Mouse (Mus musculus) layer of hippocampus, adult 18-20 months (tissue): Measurements from ENCODE around the gene Cgnl1. TPM values are rescaled to one million over a fixed set of nuclear protein-coding genes. Genes with fewer than 3 reads are reported as not detected.

Experiments
- DNase-seq, 2 experiments: peaks; one replicate each; pipeline ENCODE4 v3.0.0; 2022; ENCODE audit warnings: low spot score in 2 of 2
- total RNA-seq, 2 experiments: library from RNA; stranded (reverse); gene quantifications; 2 replicates each; pipeline ENCODE4 v1.2.3; 2021

Cgnl1 gene
- total RNA-seq, 2 experiments from 2014 or later: 5.4 to 8.4 TPM

GRCm38 (mm10) chr9:71768119-71768518 lies 3.3 kb downstream of the Cgnl1 start:
- no peak for DNase-seq

GRCm38 (mm10) chr9:71766902-71767301 lies 4.5 kb downstream of the Cgnl1 start:
- DNase-seq: no peak

GRCm38 (mm10) chr9:71766306-71766705 lies 5.1 kb downstream of the Cgnl1 start:
- no peak for DNase-seq

- no peak for DNase-seq
These were observed 6.9 kb downstream of the Cgnl1 start for GRCm38 (mm10) chr9:71764551-71764950.

GRCm38 (mm10) chr9:71763273-71763672 lies 8.1 kb downstream of the Cgnl1 start:
- DNase-seq: no peak

- no peak for DNase-seq
These were observed 9.7 kb downstream of the Cgnl1 start for GRCm38 (mm10) chr9:71761663-71762062.

- DNase-seq: no peak
These were observed 10.8 kb downstream of the Cgnl1 start for GRCm38 (mm10) chr9:71760518-71761141.

GRCm38 (mm10) chr9:71759893-71760292 lies 11.5 kb downstream of the Cgnl1 start:
- DNase-seq: no peak

GRCm38 (mm10) chr9:71757386-71757785 lies 14.0 kb downstream of the Cgnl1 start:
- DNase-seq: no peak

- no peak for DNase-seq
These were observed 14.5 kb downstream of the Cgnl1 start for GRCm38 (mm10) chr9:71756916-71757315.

GRCm38 (mm10) chr9:71753981-71754380 lies 17.4 kb downstream of the Cgnl1 start:
- no peak for DNase-seq

GRCm38 (mm10) chr9:71753529-71753928 lies 17.9 kb downstream of the Cgnl1 start:
- no peak for DNase-seq

GRCm38 (mm10) chr9:71753117-71753516 lies 18.3 kb downstream of the Cgnl1 start:
- DNase-seq: no peak

GRCm38 (mm10) chr9:71750015-71750672 lies 21.3 kb downstream of the Cgnl1 start:
- DNase-seq: no peak

- DNase-seq: no peak
These were observed 25.0 kb downstream of the Cgnl1 start for GRCm38 (mm10) chr9:71746405-71746804.

GRCm38 (mm10) chr9:71738081-71738930 lies 33.1 kb downstream of the Cgnl1 start:
- DNase-seq: no peak

- DNase-seq: no peak
These were observed 34.0 kb downstream of the Cgnl1 start for GRCm38 (mm10) chr9:71737257-71738023.

GRCm38 (mm10) chr9:71735886-71736285 lies 35.5 kb downstream of the Cgnl1 start:
- no peak for DNase-seq

GRCm38 (mm10) chr9:71733559-71733958 lies 37.8 kb downstream of the Cgnl1 start:
- no peak for DNase-seq

GRCm38 (mm10) chr9:71728822-71729311 lies 42.5 kb downstream of the Cgnl1 start:
- DNase-seq: peak; percentile 1 to 25

GRCm38 (mm10) chr9:71727233-71727632 lies 44.2 kb downstream of the Cgnl1 start:
- no peak for DNase-seq
